Mouse (Mus musculus) ES-E14 (cell line): ENCODE data around the gene Inhbb. TPM values are rescaled to one million over a fixed set of nuclear protein-coding genes. Genes with fewer than 3 reads are reported as not detected.
A peak's percentile ranks its signal among the peaks of the same experiment; 100 is the strongest.

Source experiments
- DNase-seq: peaks from one replicate; pipeline ENCODE4 v3.0.0-alpha.2; 2013; ENCODE audit warnings: low read depth, low spot score
- H3K27ac ChIP-seq: 2 replicates; pipeline ENCODE4 v1.5.1; 2012; ENCODE audit warnings: low read depth, mild to moderate bottlenecking, low read length, moderate library complexity, mixed read lengths; ENCODE audit not compliant: poor library complexity, insufficient read depth, severe bottlenecking
- H3K36me3 ChIP-seq: 2 replicates; pipeline ENCODE4 v1.6.1; 2012; ENCODE audit warnings: mild to moderate bottlenecking, low read length, moderate library complexity, mixed read lengths; ENCODE audit not compliant: control insufficient read depth, poor library complexity, insufficient read depth, severe bottlenecking
- H3K4me1 ChIP-seq, 2 experiments: fragments of 150-350 bp in 1 of 2; sonication (generic) in 1 of 2; 2 replicates each; pipeline ENCODE4 v1.6.1; 2012; ENCODE audit warnings: low read length in 2 of 2, mild to moderate bottlenecking in 1 of 2, mixed read lengths in 1 of 2; ENCODE audit not compliant: control insufficient read depth in 2 of 2, insufficient read depth in 2 of 2, poor library complexity in 1 of 2
- H3K4me3 ChIP-seq, 2 experiments: fragments of 150-350 bp in 1 of 2; sonication (generic) in 1 of 2; 2 replicates each; pipeline ENCODE4 v1.5.1; 2012; ENCODE audit warnings: low read length in 2 of 2, low read depth in 1 of 2, mild to moderate bottlenecking in 1 of 2, mixed read lengths in 1 of 2; ENCODE audit not compliant: insufficient read depth in 1 of 2, poor library complexity in 1 of 2, severe bottlenecking in 1 of 2
- H3K9ac ChIP-seq: 2 replicates; pipeline ENCODE4 v1.6.1; 2012; ENCODE audit warnings: low read depth, mild to moderate bottlenecking, low read length, mixed read lengths; ENCODE audit not compliant: poor library complexity, insufficient read depth, severe bottlenecking
- H3K9me3 ChIP-seq: fragments of 150-350 bp; sonication (generic); 2 replicates; pipeline ENCODE4 v1.6.1; 2012; ENCODE audit warnings: low read depth, mild to moderate bottlenecking, low read length; ENCODE audit not compliant: control insufficient read depth, insufficient read depth
- CHD2 ChIP-seq: IDR thresholded peaks from 2 replicates; pipeline ENCODE4 v1.6.1; 2014; ENCODE audit warnings: mild to moderate bottlenecking, low read depth, low read length, inconsistent platforms
- HCFC1 ChIP-seq: IDR thresholded peaks from 2 replicates; pipeline ENCODE4 v1.6.1; 2012; ENCODE audit warnings: low read length, inconsistent platforms, borderline replicate concordance; ENCODE audit not compliant: insufficient read depth
- MAFK ChIP-seq: IDR thresholded peaks from 2 replicates; pipeline ENCODE4 v1.6.1; 2014; ENCODE audit warnings: mild to moderate bottlenecking, low read depth, low read length, inconsistent platforms; ENCODE audit not compliant: insufficient read depth
- ZC3H11A ChIP-seq: IDR thresholded peaks from 2 replicates; pipeline ENCODE4 v1.6.1; 2012; ENCODE audit warnings: low read depth, mild to moderate bottlenecking, inconsistent platforms, low read length, borderline replicate concordance
- ZNF384 ChIP-seq: IDR thresholded peaks from 2 replicates; pipeline ENCODE4 v1.6.1; 2012; ENCODE audit warnings: low read depth, low read length, inconsistent platforms
- in situ Hi-C, 2 experiments: fragments of 600-800 bp; cut with MboI; formaldehyde crosslinking; loops; one replicate each; pipeline ENCODE4 v1.15.1; 2025; ENCODE audit warnings: low sequenced_read_pairs in 2 of 2, inconsistent platforms in 1 of 2; ENCODE audit not compliant: unreplicated experiment in 2 of 2
- total RNA-seq: library from RNA; depleted of rRNA; stranded (reverse); fragments of 300-350 nt; gene quantifications from 2 replicates; pipeline ENCODE4 v1.2.3, GENCODE M21; 2012

Gene Inhbb
- total RNA-seq, 1 experiment: 25.8 TPM

GRCm38 (mm10) chr1:119404341-119404740 lies 17.7 kb downstream of the Inhbb start:
- peak overlapping the region; percentile 43; the same call in 1 of the 2 replicates for H3K9ac ChIP-seq
- H3K9me3 ChIP-seq: no peaks in the 10 kb centered on the region
- no peak for DNase-seq
- TF ChIP-seq ZC3H11A (no peak), CHD2 (no peak), HCFC1 (no peak), MAFK (no peak), ZNF384 (no peak)
- H3K36me3 ChIP-seq: no peaks in the 10 kb centered on the region
- H3K4me3 ChIP-seq: no peak overlapping the region
- in situ Hi-C loops: no loop called here
- H3K27ac ChIP-seq: no peak overlapping the region; the same call in 1 of the 2 replicates
- peaks cover 8 to 34% of the 10 kb centered on the region in 2 experiments for H3K4me1 ChIP-seq

GRCm38 (mm10) chr1:119401249-119401648 lies 20.8 kb downstream of the Inhbb start:
- Histone ChIP-seq H3K4me1 (peaks cover 18 to 45% of the 10 kb centered on the region in 2 experiments), H3K36me3 (no peaks in the 10 kb centered on the region), H3K4me3 (no peak overlapping the region), H3K27ac (peak overlapping the region; percentile 62; the same call in 1 of the 2 replicates), H3K9me3 (no peaks in the 10 kb centered on the region), H3K9ac (peak overlapping the region; percentile 1; the same call in 1 of the 2 replicates)
- TF ChIP-seq CHD2 (no peak), ZNF384 (no peak), ZC3H11A (no peak), HCFC1 (no peak)
- in situ Hi-C loops: no loop called here
- DNase-seq: no peak

- H3K9ac ChIP-seq: peak overlapping the region; percentile 12; the same call in 1 of the 2 replicates
- DNase-seq: no peak
- peaks cover 15 to 38% of the 10 kb centered on the region in 2 experiments; a peak in 3 of 4 replicates for H3K4me1 ChIP-seq
- no peak overlapping the region for H3K4me3 ChIP-seq
- TF ChIP-seq HCFC1: no peak
- no peak for TF ChIP-seq MAFK
- no peak for TF ChIP-seq ZC3H11A
- TF ChIP-seq ZNF384: no peak
- no peak for TF ChIP-seq CHD2
- no peaks in the 10 kb centered on the region for H3K9me3 ChIP-seq
- H3K27ac ChIP-seq: peak overlapping the region; percentile 97
- in situ Hi-C loops: no loop called here
- no peaks in the 10 kb centered on the region for H3K36me3 ChIP-seq
These were observed 23.4 kb downstream of the Inhbb start for GRCm38 (mm10) chr1:119398640-119399039.

DNA sequence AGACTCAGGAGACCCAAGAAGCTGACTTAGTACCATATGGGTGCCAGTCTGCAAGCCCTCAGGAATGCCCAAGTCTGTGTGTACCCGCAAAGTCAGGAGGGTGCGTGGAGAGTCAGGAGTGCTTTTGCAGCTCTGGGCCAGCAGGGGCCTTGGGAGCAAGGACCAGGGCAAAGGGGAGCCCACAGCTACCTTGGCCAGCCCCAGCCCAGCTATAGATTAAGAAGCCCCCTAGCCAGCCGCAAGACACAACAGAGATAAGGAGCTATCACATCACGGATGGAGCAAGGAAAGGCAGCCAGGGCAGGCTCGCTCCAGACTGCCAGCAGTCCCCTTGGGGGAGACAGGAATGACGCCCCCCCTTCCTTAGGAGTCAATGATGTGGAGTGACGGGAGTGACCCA lies 24.2 kb downstream of the Inhbb start:
- peak overlapping the region; percentile 12; the same call in 1 of the 2 replicates for H3K9ac ChIP-seq
- peaks cover 15 to 38% of the 10 kb centered on the region in 2 experiments; a peak in 3 of 4 replicates for H3K4me1 ChIP-seq
- in situ Hi-C loops: no loop called here
- TF ChIP-seq CHD2 (no peak), HCFC1 (no peak)
- H3K4me3 ChIP-seq: no peak overlapping the region
- DNase-seq: no peak
- H3K27ac ChIP-seq: peak overlapping the region; percentile 97
- no peaks in the 10 kb centered on the region for H3K9me3 ChIP-seq
- no peaks in the 10 kb centered on the region for H3K36me3 ChIP-seq

DNA sequence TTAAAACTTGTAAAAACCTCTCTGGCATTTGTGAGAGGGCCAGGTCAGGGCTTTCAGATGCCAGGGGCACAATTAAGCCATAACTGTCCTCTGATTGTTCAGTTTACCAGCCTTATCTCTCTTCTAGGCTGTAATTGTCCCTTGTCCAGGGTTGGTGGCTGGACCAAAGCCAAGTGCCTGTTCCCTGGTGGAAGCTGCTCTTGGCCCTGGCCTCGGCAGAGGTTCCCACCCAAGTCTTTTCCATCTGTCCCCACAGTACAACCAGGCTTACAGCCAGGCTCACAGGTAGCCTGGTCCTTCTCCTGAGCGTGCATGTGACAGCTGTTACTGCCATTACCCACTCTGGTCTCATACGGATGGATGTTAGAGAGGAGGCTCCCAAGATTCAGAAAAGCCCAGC lies 30.7 kb downstream of the Inhbb start:
- Histone ChIP-seq H3K9me3 (no peaks in the 10 kb centered on the region), H3K36me3 (no peaks in the 10 kb centered on the region), H3K9ac (no peak overlapping the region), H3K27ac (no peak overlapping the region), H3K4me1 (peaks cover 3 to 17% of the 10 kb centered on the region in 2 experiments; a peak in 3 of 4 replicates), H3K4me3 (no peak overlapping the region)
- in situ Hi-C loops: no loop called here
- TF ChIP-seq HCFC1 (no peak), CHD2 (no peak), ZC3H11A (no peak), ZNF384 (no peak), MAFK (no peak)
- DNase-seq: no peak
